Mouse (Mus musculus): Measurements from ENCODE around the gene Hsp90b1. TPM values are rescaled to one million over a fixed set of nuclear protein-coding genes. Genes with fewer than 3 reads are reported as not detected.
"Not testable (repeated sequence)": the region's sequence is repeated elsewhere in the genome, so short reads cannot be mapped to it uniquely, and the experiment has no call there.

The Hsp90b1 gene
- polyA plus RNA-seq, 2 experiments = 140 to 214 TPM

DNA sequence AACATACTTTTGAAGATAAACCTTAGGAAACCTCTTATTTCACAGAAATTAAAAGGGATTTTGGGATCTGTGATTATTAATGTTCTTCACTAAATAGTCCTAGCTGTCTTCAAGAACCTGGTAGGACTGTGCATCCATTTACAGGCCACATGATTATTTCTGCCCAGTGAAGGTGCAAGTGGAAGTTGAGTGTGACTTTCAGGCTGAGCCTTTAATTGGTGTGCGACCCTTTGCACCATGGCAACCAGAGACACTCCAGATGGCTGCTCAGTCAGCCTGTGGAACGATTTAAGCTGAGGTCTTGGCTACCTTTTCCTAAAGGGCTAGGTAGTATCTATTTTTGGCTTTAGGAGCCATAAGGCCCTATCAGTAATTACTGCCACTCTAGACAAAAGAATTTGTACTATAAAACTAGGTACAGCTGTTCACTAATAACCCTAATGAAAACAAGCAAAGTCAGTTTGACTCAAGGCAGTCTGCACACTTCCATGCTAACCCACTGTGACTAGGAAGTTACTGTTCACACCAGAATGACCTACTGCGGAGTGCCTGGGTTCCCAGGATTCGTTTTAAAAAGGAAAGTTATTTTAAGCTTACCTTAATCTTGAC lies 2.9 kb downstream of the Hsp90b1 start:
- Histone ChIP-seq H3K9ac (replicated peaks) (no peak overlapping the region), H3K4me2 (ENCODE audit: low read depth) (peak overlapping the region; percentile 90), H3K4me3 (ENCODE audit: insufficient read depth in 1 of 2, low read depth in 2 of 2, low read length in 2 of 2) (no peak overlapping the region; a peak in 1 of 4 replicates), H3K36me3 (replicated peaks; ENCODE audit: control insufficient read depth, insufficient read depth, low read depth) (peaks cover 57% of the 10 kb centered on the region), H3K27me3 (ENCODE audit: control insufficient read depth, insufficient read depth, low read length) (no peaks in the 10 kb centered on the region), H3K9me3 (ENCODE audit: control insufficient read depth, low read length) (no peaks in the 10 kb centered on the region), H3K27ac (no peak overlapping the region), H3K4me1 (replicated peaks; ENCODE audit: control insufficient read depth in 2 of 2, insufficient read depth in 2 of 2, low read length in 1 of 2) (peaks cover 17 to 26% of the 10 kb centered on the region in 2 experiments)
- TF ChIP-seq CTCF (IDR thresholded peaks at IDR 0.05; ENCODE audit: low read depth) (no peak), EP300 (IDR thresholded peaks at IDR 0.05; ENCODE audit: low read depth) (no peak)
- DNase-seq (ENCODE audit: low read depth in 3 of 3, low spot score in 3 of 3) (no peak), ATAC-seq (ENCODE audit: insufficient read depth) (no peak)
- 73% methylated on average over 4 of the region's 4 CpGs for WGBS (ENCODE audit: insufficient replicate concordance)

DNA sequence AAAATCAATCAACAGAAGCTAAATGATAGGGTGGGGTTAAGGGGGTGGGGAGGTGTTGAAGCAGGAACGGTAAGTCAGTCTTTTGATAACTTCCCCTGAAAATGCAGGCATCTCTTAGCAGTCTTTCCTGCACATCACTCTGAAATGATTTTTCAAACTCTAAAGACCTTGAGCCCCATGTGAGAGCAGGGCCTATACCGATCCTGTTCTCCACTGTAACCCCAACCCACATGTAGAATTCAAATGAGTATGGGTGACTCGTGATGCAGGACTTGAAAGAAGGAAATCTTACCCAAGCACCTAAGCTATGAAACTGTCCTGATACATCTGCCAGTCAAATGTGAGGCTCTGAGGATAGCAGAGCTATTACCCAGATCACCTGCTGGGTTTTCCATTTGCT lies 4.3 kb downstream of the Hsp90b1 start:
- TF ChIP-seq CTCF (IDR thresholded peaks at IDR 0.05; ENCODE audit: low read depth) (no peak), EP300 (IDR thresholded peaks at IDR 0.05; ENCODE audit: low read depth) (no peak)
- no peak for DNase-seq (ENCODE audit: low read depth in 3 of 3, low spot score in 3 of 3)
- H3K36me3 ChIP-seq (replicated peaks; ENCODE audit: control insufficient read depth, insufficient read depth, low read depth) = peaks cover 62% of the 10 kb centered on the region
- H3K4me2 ChIP-seq (ENCODE audit: low read depth) = peak overlapping the region; percentile 13; the same call in 1 of the 2 replicates
- H3K9me3 ChIP-seq (ENCODE audit: control insufficient read depth, low read length) = no peaks in the 10 kb centered on the region
- H3K9ac ChIP-seq (replicated peaks) = no peak overlapping the region
- H3K27me3 ChIP-seq (ENCODE audit: control insufficient read depth, insufficient read depth, low read length) = no peaks in the 10 kb centered on the region
- no peak overlapping the region for H3K4me3 ChIP-seq (ENCODE audit: insufficient read depth in 1 of 2, low read depth in 2 of 2, low read length in 2 of 2)
- ATAC-seq (ENCODE audit: insufficient read depth) = no peak
- WGBS (ENCODE audit: insufficient replicate concordance) = 45% methylated on average over 3 of the region's 3 CpGs
- H3K4me1 ChIP-seq (replicated peaks; ENCODE audit: control insufficient read depth in 2 of 2, insufficient read depth in 2 of 2, low read length in 1 of 2) = peaks cover 13 to 20% of the 10 kb centered on the region in 2 experiments
- no peak overlapping the region for H3K27ac ChIP-seq

- Histone ChIP-seq H3K9ac (replicated peaks) (no peak overlapping the region), H3K4me2 (ENCODE audit: low read depth) (no peak overlapping the region), H3K9me3 (ENCODE audit: control insufficient read depth, low read length) (no peaks in the 10 kb centered on the region), H3K27ac (no peak overlapping the region), H3K4me3 (ENCODE audit: insufficient read depth in 1 of 2, low read depth in 2 of 2, low read length in 2 of 2) (no peak overlapping the region), H3K36me3 (replicated peaks; ENCODE audit: control insufficient read depth, insufficient read depth, low read depth) (peaks cover 69% of the 10 kb centered on the region), H3K4me1 (replicated peaks; ENCODE audit: control insufficient read depth in 2 of 2, insufficient read depth in 2 of 2, low read length in 1 of 2) (peaks cover 13 to 20% of the 10 kb centered on the region in 2 experiments), H3K27me3 (ENCODE audit: control insufficient read depth, insufficient read depth, low read length) (no peaks in the 10 kb centered on the region)
- ATAC-seq (ENCODE audit: insufficient read depth) (no peak), DNase-seq (ENCODE audit: low read depth in 3 of 3, low spot score in 3 of 3) (no peak)
- TF ChIP-seq EP300 (IDR thresholded peaks at IDR 0.05; ENCODE audit: low read depth) (no peak), CTCF (IDR thresholded peaks at IDR 0.05; ENCODE audit: low read depth) (no peak)
- 57% methylated on average over 3 of the region's 3 CpGs for WGBS (ENCODE audit: insufficient replicate concordance)
Measured at GRCm38 (mm10) chr10:86700251-86700650, 5.1 kb downstream of the Hsp90b1 start.

- H3K36me3 ChIP-seq (replicated peaks; ENCODE audit: control insufficient read depth, insufficient read depth, low read depth) = peaks cover 10% of the 10 kb centered on the region
- H3K4me1 ChIP-seq (replicated peaks; ENCODE audit: control insufficient read depth in 2 of 2, insufficient read depth in 2 of 2, low read length in 1 of 2); H3K27me3 ChIP-seq (ENCODE audit: control insufficient read depth, insufficient read depth, low read length); H3K9me3 ChIP-seq (ENCODE audit: control insufficient read depth, low read length); DNase-seq (ENCODE audit: low read depth in 3 of 3, low spot score in 3 of 3); H3K27ac ChIP-seq: not testable (repeated sequence)
- H3K4me3 ChIP-seq (ENCODE audit: insufficient read depth in 1 of 2, low read depth in 2 of 2, low read length in 2 of 2) = peak overlapping the region; percentile 73 to 93
- ATAC-seq (ENCODE audit: insufficient read depth) = peak; percentile 24
- H3K9ac ChIP-seq (replicated peaks) = peak overlapping the region; percentile 90
- 22% methylated on average over 9 of the region's 9 CpGs for WGBS (ENCODE audit: insufficient replicate concordance)
- peak overlapping the region; percentile 76 for H3K4me2 ChIP-seq (ENCODE audit: low read depth)
Measured at GRCm38 (mm10) chr10:86686017-86686360, 19.3 kb downstream of the Hsp90b1 start.

DNA sequence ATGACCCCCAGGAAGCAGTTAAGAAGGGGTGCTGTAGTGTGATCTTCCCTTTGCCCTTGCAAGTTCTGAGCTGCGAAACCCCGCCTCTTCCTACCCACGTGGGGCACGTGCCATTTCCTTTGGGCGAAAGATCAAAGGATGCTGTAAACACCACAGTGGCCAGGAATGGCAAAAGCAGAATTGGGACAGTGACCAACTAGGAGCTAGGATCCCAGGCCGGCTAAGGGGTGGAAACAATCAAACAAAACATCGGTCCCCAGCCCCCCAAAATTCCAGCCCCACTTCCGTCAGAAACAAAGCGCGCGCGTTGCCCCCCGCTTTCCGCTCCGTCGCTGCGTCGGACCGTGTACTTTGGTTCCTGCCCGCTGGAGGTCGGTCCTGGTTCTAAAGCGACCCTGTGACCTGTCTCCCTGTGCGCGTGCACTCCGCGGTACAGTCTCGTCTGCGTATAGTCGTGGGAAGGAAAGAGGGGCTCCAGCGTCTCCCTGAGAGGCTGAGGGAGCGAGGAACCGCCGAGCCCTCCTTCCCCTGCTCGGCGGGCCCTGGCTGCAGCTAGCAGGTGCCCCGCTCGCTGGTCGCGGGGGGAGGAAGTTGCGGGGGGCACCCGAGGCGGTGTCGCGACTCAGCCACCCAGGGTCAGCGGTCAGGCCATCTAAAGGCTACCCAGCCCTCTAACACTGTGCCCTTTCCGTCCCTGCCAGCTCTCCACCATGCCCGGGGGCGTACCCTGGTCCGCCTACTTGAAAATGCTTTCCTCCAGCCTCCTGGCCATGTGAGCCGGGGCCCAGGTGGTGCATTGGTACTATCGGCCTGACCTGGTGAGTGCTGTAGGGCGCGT lies 19.9 kb downstream of the Hsp90b1 start:
- H3K9me3 ChIP-seq (ENCODE audit: control insufficient read depth, low read length); H3K4me1 ChIP-seq (replicated peaks; ENCODE audit: control insufficient read depth in 2 of 2, insufficient read depth in 2 of 2, low read length in 1 of 2); H3K27me3 ChIP-seq (ENCODE audit: control insufficient read depth, insufficient read depth, low read length); H3K36me3 ChIP-seq (replicated peaks; ENCODE audit: control insufficient read depth, insufficient read depth, low read depth): not testable (repeated sequence)
- peak overlapping the region; percentile 90 for H3K9ac ChIP-seq (replicated peaks)
- DNase-seq (ENCODE audit: low read depth in 3 of 3, low spot score in 3 of 3) (peak; percentile 46 to 61 (median 49)), ATAC-seq (ENCODE audit: insufficient read depth) (peak; percentile 88)
- peak overlapping the region; percentile 76 for H3K4me2 ChIP-seq (ENCODE audit: low read depth)
- H3K4me3 ChIP-seq (ENCODE audit: insufficient read depth in 1 of 2, low read depth in 2 of 2, low read length in 2 of 2) = peak overlapping the region; percentile 73 to 93
- peak overlapping the region; percentile 27; the same call in 1 of the 2 replicates for H3K27ac ChIP-seq
- under 1% methylated on average over 53 of the region's 53 CpGs for WGBS (ENCODE audit: insufficient replicate concordance)

DNA sequence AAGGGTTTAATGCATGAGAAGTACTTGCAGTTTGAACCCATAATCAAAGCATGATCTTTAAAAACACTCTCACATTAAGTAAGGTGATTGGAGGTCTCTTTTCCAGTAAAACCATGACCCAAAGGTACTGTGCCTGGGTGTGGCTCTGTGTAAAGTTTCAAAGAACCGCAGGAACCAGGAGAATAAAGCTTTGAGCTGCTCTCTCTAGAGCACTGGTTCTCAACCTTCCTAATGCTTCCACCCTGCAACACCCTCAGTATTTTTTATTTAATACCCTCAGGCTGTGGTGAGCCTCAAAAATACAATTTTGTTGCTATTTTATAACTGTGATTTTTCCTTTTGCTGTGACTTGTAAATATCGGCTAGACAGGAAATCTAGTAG lies 20.5 kb downstream of the Hsp90b1 start:
- not testable (repeated sequence) for H3K9me3 ChIP-seq (ENCODE audit: control insufficient read depth, low read length); H3K4me1 ChIP-seq (replicated peaks; ENCODE audit: control insufficient read depth in 2 of 2, insufficient read depth in 2 of 2, low read length in 1 of 2); H3K27ac ChIP-seq; DNase-seq (ENCODE audit: low read depth in 3 of 3, low spot score in 3 of 3); H3K9ac ChIP-seq (replicated peaks); H3K36me3 ChIP-seq (replicated peaks; ENCODE audit: control insufficient read depth, insufficient read depth, low read depth); H3K27me3 ChIP-seq (ENCODE audit: control insufficient read depth, insufficient read depth, low read length)
- 0 out of 2 replicates have a peak, but pooled peaks have one; percentile 1 for ATAC-seq (ENCODE audit: insufficient read depth)
- peak overlapping the region in 1 of 2 experiments; percentile 73; a peak in 2 of 4 replicates for H3K4me3 ChIP-seq (ENCODE audit: insufficient read depth in 1 of 2, low read depth in 2 of 2, low read length in 2 of 2)
- WGBS (ENCODE audit: insufficient replicate concordance) = 31% methylated on average over 2 of the region's 2 CpGs
- peak overlapping the region; percentile 76 for H3K4me2 ChIP-seq (ENCODE audit: low read depth)

- not testable (repeated sequence) for ATAC-seq (ENCODE audit: insufficient read depth); DNase-seq (ENCODE audit: low read depth in 3 of 3, low spot score in 3 of 3); H3K9me3 ChIP-seq (ENCODE audit: control insufficient read depth, low read length); H3K9ac ChIP-seq (replicated peaks); H3K27ac ChIP-seq; H3K27me3 ChIP-seq (ENCODE audit: control insufficient read depth, insufficient read depth, low read length); H3K4me3 ChIP-seq (ENCODE audit: insufficient read depth in 1 of 2, low read depth in 2 of 2, low read length in 2 of 2); H3K4me1 ChIP-seq (replicated peaks; ENCODE audit: control insufficient read depth in 2 of 2, insufficient read depth in 2 of 2, low read length in 1 of 2); H3K4me2 ChIP-seq (ENCODE audit: low read depth); H3K36me3 ChIP-seq (replicated peaks; ENCODE audit: control insufficient read depth, insufficient read depth, low read depth)
- 58% methylated on average over 4 of the region's 4 CpGs for WGBS (ENCODE audit: insufficient replicate concordance)
Measured at GRCm38 (mm10) chr10:86670550-86670949, 34.8 kb downstream of the Hsp90b1 start.

All from liver, embryonic 14.5 days (tissue).